Mouse (Mus musculus) MEL (cell line): ENCODE measurements around the gene Gm9747. TPM values are rescaled to one million over a fixed set of nuclear protein-coding genes. Genes with fewer than 3 reads are reported as not detected.

ENCODE experiments used
- DNase-seq: peaks from one replicate; pipeline ENCODE4 v3.0.0; 2011; ENCODE audit warnings: low read depth, low spot score
- H3K27ac ChIP-seq: 2 replicates; pipeline ENCODE4 v1.5.1; 2012; ENCODE audit warnings: low read depth, mild to moderate bottlenecking, control low read depth, low read length, moderate library complexity; ENCODE audit not compliant: control insufficient read depth
- H3K27me3 ChIP-seq, 2 experiments: fragments of 150-350 bp in 1 of 2; sonication (generic) in 1 of 2; 2 replicates each; pipeline ENCODE4 v1.6.1; 2012; ENCODE audit warnings: low read length in 2 of 2, mild to moderate bottlenecking in 2 of 2, improper control_type of control experiment in 1 of 2, moderate library complexity in 1 of 2; ENCODE audit not compliant: insufficient read depth in 2 of 2, control insufficient read depth in 1 of 2
- H3K36me3 ChIP-seq, 2 experiments: 2 replicates each; pipeline ENCODE4 v1.6.1; 2012 to 2014; ENCODE audit warnings: low read length in 2 of 2, improper control_type of control experiment in 1 of 2, inconsistent platforms in 1 of 2, mild to moderate bottlenecking in 1 of 2; ENCODE audit not compliant: insufficient read depth in 2 of 2, control insufficient read depth in 1 of 2
- H3K4me1 ChIP-seq, 2 experiments: fragments of 150-350 bp in 1 of 2; sonication (generic) in 1 of 2; 2 replicates each; pipeline ENCODE4 v1.6.1; 2012; ENCODE audit warnings: low read length in 2 of 2, improper control_type of control experiment in 1 of 2, mild to moderate bottlenecking in 1 of 2; ENCODE audit not compliant: insufficient read depth in 2 of 2, control insufficient read depth in 1 of 2
- H3K4me3 ChIP-seq, 2 experiments: fragments of 150-350 bp in 1 of 2; sonication (generic) in 1 of 2; 2 replicates each; pipeline ENCODE4 v1.5.1; 2012; ENCODE audit warnings: low read depth in 2 of 2, low read length in 2 of 2, mild to moderate bottlenecking in 2 of 2, moderate library complexity in 2 of 2, control low read depth in 1 of 2, improper control_type of control experiment in 1 of 2; ENCODE audit not compliant: control insufficient read depth in 1 of 2, insufficient read depth in 1 of 2
- H3K79me2 ChIP-seq: 2 replicates; pipeline ENCODE4 v1.6.1; 2012; ENCODE audit warnings: mild to moderate bottlenecking, low read length, moderate library complexity; ENCODE audit not compliant: control insufficient read depth, poor library complexity, insufficient read depth
- H3K9ac ChIP-seq: 2 replicates; pipeline ENCODE4 v1.6.1; 2012; ENCODE audit warnings: low read depth, mild to moderate bottlenecking, control low read depth, low read length, moderate library complexity; ENCODE audit not compliant: control insufficient read depth, poor library complexity, severe bottlenecking
- H3K9me3 ChIP-seq: fragments of 150-350 bp; sonication (generic); replicated peaks from 2 replicates; pipeline ENCODE4 v1.6.1; 2012; ENCODE audit warnings: mild to moderate bottlenecking, low read length, improper control_type of control experiment, moderate library complexity; ENCODE audit not compliant: insufficient read depth
- CHD1 ChIP-seq: IDR thresholded peaks from 2 replicates; pipeline ENCODE4 v1.6.1; 2012; ENCODE audit warnings: low read depth, mild to moderate bottlenecking, inconsistent platforms, low read length, improper control_type of control experiment
- CHD2 ChIP-seq: IDR thresholded peaks from 2 replicates; pipeline ENCODE4 v1.6.1; 2011; ENCODE audit warnings: low read length, improper control_type of control experiment
- CTCF ChIP-seq, 3 experiments: IDR thresholded peaks in 2 of 3; conservative IDR thresholded peaks in 1 of 3; 2 replicates each; pipeline ENCODE4 v1.5.1; 2011 to 2012; ENCODE audit warnings: low read length in 3 of 3, low read depth in 2 of 3, mild to moderate bottlenecking in 2 of 3, improper control_type of control experiment in 1 of 3, inconsistent platforms in 1 of 3, mixed read lengths in 1 of 3, moderate library complexity in 1 of 3; ENCODE audit not compliant: control insufficient read depth in 1 of 3, insufficient read depth in 1 of 3, poor library complexity in 1 of 3, severe bottlenecking in 1 of 3
- ELF1 ChIP-seq: IDR thresholded peaks from 2 replicates; pipeline ENCODE4 v1.6.1; 2014; ENCODE audit warnings: low read depth, mild to moderate bottlenecking, inconsistent platforms, low read length, improper control_type of control experiment, moderate library complexity
- GABPA ChIP-seq: IDR thresholded peaks from 2 replicates; pipeline ENCODE4 v1.6.1; 2012; ENCODE audit warnings: low read depth, mild to moderate bottlenecking, inconsistent platforms, low read length, improper control_type of control experiment, moderate library complexity
- MAFK ChIP-seq: IDR thresholded peaks from 2 replicates; pipeline ENCODE4 v1.6.1; 2011; ENCODE audit warnings: low read depth, mild to moderate bottlenecking, low read length, improper control_type of control experiment, borderline replicate concordance
- MAZ ChIP-seq: IDR thresholded peaks from 2 replicates; pipeline ENCODE4 v1.6.1; 2012; ENCODE audit warnings: low read depth, mild to moderate bottlenecking, inconsistent platforms, low read length, improper control_type of control experiment
- MYB ChIP-seq: IDR thresholded peaks from 2 replicates; pipeline ENCODE4 v1.6.1; 2011; ENCODE audit warnings: mild to moderate bottlenecking, low read depth, low read length, improper control_type of control experiment
- MYC ChIP-seq: IDR thresholded peaks from 2 replicates; pipeline ENCODE4 v1.6.1; 2011; ENCODE audit warnings: low read depth, mild to moderate bottlenecking, low read length, improper control_type of control experiment, moderate library complexity
- NRF1 ChIP-seq: IDR thresholded peaks from 2 replicates; pipeline ENCODE4 v1.6.1; 2014; ENCODE audit warnings: low read depth, mild to moderate bottlenecking, inconsistent platforms, low read length, improper control_type of control experiment, moderate library complexity; ENCODE audit not compliant: poor library complexity, insufficient read depth, severe bottlenecking
- POLR2A ChIP-seq, 2 experiments: IDR thresholded peaks; 2 replicates each; pipeline ENCODE4 v1.6.1; 2011 to 2012; ENCODE audit warnings: low read length in 2 of 2, mild to moderate bottlenecking in 2 of 2, control low read depth in 1 of 2, improper control_type of control experiment in 1 of 2, low read depth in 1 of 2, moderate library complexity in 1 of 2; ENCODE audit not compliant: control insufficient read depth in 1 of 2, insufficient read depth in 1 of 2, poor library complexity in 1 of 2
- POLR2AphosphoS2 ChIP-seq: IDR thresholded peaks from 2 replicates; pipeline ENCODE4 v1.6.1; 2011; ENCODE audit warnings: low read length, improper control_type of control experiment
- POLR2AphosphoS5 ChIP-seq: IDR thresholded peaks from 2 replicates; pipeline ENCODE4 v1.6.1; 2012; ENCODE audit warnings: low read depth, borderline replicate concordance, mild to moderate bottlenecking, inconsistent platforms, low read length, moderate library complexity, mixed read lengths
- RCOR1 ChIP-seq: IDR thresholded peaks from 2 replicates; pipeline ENCODE4 v1.6.1; 2012; ENCODE audit warnings: low read depth, mild to moderate bottlenecking, inconsistent platforms, low read length, improper control_type of control experiment
- SIN3A ChIP-seq: IDR thresholded peaks from 2 replicates; pipeline ENCODE4 v1.6.1; 2012; ENCODE audit warnings: low read length, improper control_type of control experiment, inconsistent platforms
- SMC3 ChIP-seq: IDR thresholded peaks from 2 replicates; pipeline ENCODE4 v1.6.1; 2011; ENCODE audit warnings: low read depth, low read length, improper control_type of control experiment
- TAL1 ChIP-seq: IDR thresholded peaks from 2 replicates; pipeline ENCODE4 v1.6.1; 2012; ENCODE audit warnings: mild to moderate bottlenecking, inconsistent platforms, low read length, moderate library complexity, mixed read lengths
- TBP ChIP-seq: IDR thresholded peaks from 2 replicates; pipeline ENCODE4 v1.8.0; 2011; ENCODE audit warnings: low read depth, low read length, improper control_type of control experiment
- TCF12 ChIP-seq: IDR thresholded peaks from 2 replicates; pipeline ENCODE4 v1.6.1; 2014; ENCODE audit warnings: low read depth, mild to moderate bottlenecking, inconsistent platforms, low read length, improper control_type of control experiment, moderate library complexity
- UBTF ChIP-seq: IDR thresholded peaks from 2 replicates; pipeline ENCODE4 v1.6.1; 2012; ENCODE audit warnings: low read depth, mild to moderate bottlenecking, inconsistent platforms, low read length, improper control_type of control experiment, moderate library complexity, borderline replicate concordance; ENCODE audit not compliant: insufficient read depth
- USF1 ChIP-seq: IDR thresholded peaks from 2 replicates; pipeline ENCODE4 v1.6.1; 2014; ENCODE audit warnings: low read depth, mild to moderate bottlenecking, inconsistent platforms, low read length, improper control_type of control experiment, moderate library complexity
- USF2 ChIP-seq, 2 experiments: IDR thresholded peaks; 2 replicates each; pipeline ENCODE4 v1.6.1; 2011 to 2012; ENCODE audit warnings: improper control_type of control experiment in 2 of 2, low read length in 2 of 2, borderline replicate concordance in 1 of 2, inconsistent platforms in 1 of 2, low read depth in 1 of 2, mild to moderate bottlenecking in 1 of 2; ENCODE audit not compliant: insufficient read depth in 1 of 2
- ZC3H11A ChIP-seq: IDR thresholded peaks from 2 replicates; pipeline ENCODE4 v1.6.1; 2012; ENCODE audit warnings: low read depth, mild to moderate bottlenecking, inconsistent platforms, low read length, improper control_type of control experiment
- ZKSCAN1 ChIP-seq: IDR thresholded peaks from 2 replicates; pipeline ENCODE4 v1.6.1; 2012; ENCODE audit warnings: low read depth, mild to moderate bottlenecking, inconsistent platforms, low read length, improper control_type of control experiment, moderate library complexity
- polyA plus RNA-seq, 2 experiments: library from polyadenylated mRNA; stranded (reverse) in 1 of 2; unstranded in 1 of 2; fragments of >175 nt in 1 of 2; fragments of >200 nt in 1 of 2; gene quantifications; 2 replicates each; pipeline versions ENCODE4 v1.2.1 to v1.2.4; 2012; ENCODE audit warnings: low replicate concordance in 2 of 2, low read depth in 1 of 2; ENCODE audit not compliant: insufficient read length in 2 of 2, insufficient read depth in 1 of 2, missing spikeins in 1 of 2
- total RNA-seq: library from RNA; depleted of rRNA; stranded (reverse); fragments of 300-350 nt; gene quantifications from 2 replicates; pipeline ENCODE4 v1.2.3, GENCODE M21; 2012

The Gm9747 gene
- total and polyA plus RNA-seq, 3 experiments = not detected

- no peak overlapping the region for H3K9ac ChIP-seq
- no peak overlapping the region for H3K27ac ChIP-seq
- H3K27me3 ChIP-seq = no peaks in the 10 kb centered on the region
- no peaks in the 10 kb centered on the region for H3K36me3 ChIP-seq
- TF ChIP-seq POLR2A (IDR thresholded peaks at IDR 0.05; ENCODE audit: control insufficient read depth in 1 of 2, insufficient read depth in 1 of 2, low read depth in 1 of 2, low read length in 2 of 2, poor library complexity in 1 of 2) (no peak), CHD1 (no peak), SIN3A (no peak), USF2 (IDR thresholded peaks at IDR 0.05; ENCODE audit: borderline replicate concordance in 1 of 2, insufficient read depth in 1 of 2, low read depth in 1 of 2, low read length in 2 of 2) (no peak), TBP (no peak), MAZ (no peak), GABPA (no peak)
- no peaks in the 10 kb centered on the region for H3K9me3 ChIP-seq
- H3K79me2 ChIP-seq = no peaks in the 10 kb centered on the region
- H3K4me3 ChIP-seq = no peak overlapping the region
- no peak for DNase-seq
- H3K4me1 ChIP-seq = no peaks in the 10 kb centered on the region
Measured at GRCm38 (mm10) chr1:82200636-82201035, 32.3 kb upstream of the Gm9747 start.

- Histone ChIP-seq H3K79me2 (no peaks in the 10 kb centered on the region), H3K27me3 (no peaks in the 10 kb centered on the region), H3K9ac (no peak overlapping the region), H3K36me3 (no peaks in the 10 kb centered on the region), H3K27ac (no peak overlapping the region), H3K4me3 (no peak overlapping the region), H3K9me3 (no peaks in the 10 kb centered on the region), H3K4me1 (no peaks in the 10 kb centered on the region)
- no peak for DNase-seq
- TF ChIP-seq TCF12 (no peak), UBTF (no peak), RCOR1 (no peak), POLR2AphosphoS5 (no peak), CHD2 (no peak), MYB (no peak), CHD1 (no peak), ZKSCAN1 (no peak), ELF1 (no peak), TAL1 (no peak), CTCF (IDR thresholded peaks at IDR 0.05 in 2 of 3, conservative IDR thresholded peaks at IDR 0.05 in 1 of 3; ENCODE audit: control insufficient read depth in 1 of 3, insufficient read depth in 1 of 3, low read depth in 2 of 3, low read length in 3 of 3, poor library complexity in 1 of 3, severe bottlenecking in 1 of 3) (no peak), SMC3 (no peak), NRF1 (no peak), MYC (no peak), POLR2AphosphoS2 (no peak), MAFK (no peak), POLR2A (IDR thresholded peaks at IDR 0.05; ENCODE audit: control insufficient read depth in 1 of 2, insufficient read depth in 1 of 2, low read depth in 1 of 2, low read length in 2 of 2, poor library complexity in 1 of 2) (no peak), ZC3H11A (no peak), USF1 (no peak), SIN3A (no peak)
Measured at GRCm38 (mm10) chr1:82207511-82207910, 25.4 kb upstream of the Gm9747 start.
